Mouse (Mus musculus) myocyte (in vitro differentiated cells): ENCODE data around the gene Vps45.

Source experiments
- CEBPB ChIP-seq: IDR thresholded peaks from 2 replicates; pipeline ENCODE4 v1.6.1; 2011; ENCODE audit warnings: mild to moderate bottlenecking, moderate library complexity; ENCODE audit not compliant: poor library complexity, insufficient read depth, severe bottlenecking
- E2F4 ChIP-seq: IDR thresholded peaks from one replicate; pipeline ENCODE4 v1.6.1; 2011; ENCODE audit warnings: mild to moderate bottlenecking, control low read depth, moderate library complexity; ENCODE audit not compliant: insufficient read depth
- MAX ChIP-seq: IDR thresholded peaks from one replicate; pipeline ENCODE4 v1.6.1; 2011; ENCODE audit warnings: low read depth, mild to moderate bottlenecking, control low read depth
- MYOD1 ChIP-seq, 3 experiments: IDR thresholded peaks; one replicate each; pipeline ENCODE4 v1.6.1; 2011; ENCODE audit warnings: control low read depth in 2 of 3, low read depth in 2 of 3, mild to moderate bottlenecking in 2 of 3, moderate library complexity in 1 of 3; ENCODE audit not compliant: insufficient read length in 2 of 3, control insufficient read depth in 1 of 3
- POLR2A ChIP-seq: IDR thresholded peaks from one replicate; pipeline ENCODE4 v1.6.1; 2011; ENCODE audit warnings: low read depth, mild to moderate bottlenecking, control low read depth, moderate library complexity; ENCODE audit not compliant: insufficient read length
- REST ChIP-seq: IDR thresholded peaks from one replicate; pipeline ENCODE4 v1.6.1; 2011; ENCODE audit warnings: mild to moderate bottlenecking, control low read depth, moderate library complexity; ENCODE audit not compliant: insufficient read depth, insufficient read length
- TCF12 ChIP-seq: IDR thresholded peaks from one replicate; pipeline ENCODE4 v1.6.1; 2011; ENCODE audit warnings: mild to moderate bottlenecking, control low read depth; ENCODE audit not compliant: poor library complexity, insufficient read depth, severe bottlenecking
- USF1 ChIP-seq: IDR thresholded peaks from one replicate; pipeline ENCODE4 v1.6.1; 2011; ENCODE audit warnings: low read depth, mild to moderate bottlenecking, control low read depth, moderate library complexity

DNA sequence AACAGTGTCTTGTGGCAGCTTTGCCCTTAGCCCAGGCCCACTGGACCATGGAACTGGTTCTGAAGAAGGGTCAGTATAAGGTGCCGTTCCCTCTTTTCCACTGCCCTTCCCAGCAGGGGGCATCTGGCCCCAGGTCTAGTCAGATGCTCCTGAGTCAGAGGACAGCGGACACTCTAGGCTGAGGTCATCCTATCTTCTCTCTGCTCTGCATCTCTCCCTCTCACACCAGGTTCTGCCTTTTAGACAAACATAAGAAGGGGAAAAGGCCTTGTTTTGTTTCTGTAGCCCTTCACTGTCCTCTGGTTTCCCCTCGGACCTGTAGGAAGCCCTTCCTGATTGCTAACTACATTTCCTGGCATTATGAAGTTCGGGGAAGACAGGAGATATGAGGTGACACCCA, 64.4 kb downstream of the Vps45 start:
- TF ChIP-seq POLR2A (no peak), E2F4 (no peak), TCF12 (no peak), USF1 (no peak), MAX (no peak), MYOD1 (IDR thresholded peaks at IDR 0.05; ENCODE audit: control insufficient read depth in 1 of 3, insufficient read length in 2 of 3, low read depth in 2 of 3) (peak in 1 of 3 experiments; percentile 37), REST (no peak), CEBPB (no peak)
